In the genomic region with DNA sequence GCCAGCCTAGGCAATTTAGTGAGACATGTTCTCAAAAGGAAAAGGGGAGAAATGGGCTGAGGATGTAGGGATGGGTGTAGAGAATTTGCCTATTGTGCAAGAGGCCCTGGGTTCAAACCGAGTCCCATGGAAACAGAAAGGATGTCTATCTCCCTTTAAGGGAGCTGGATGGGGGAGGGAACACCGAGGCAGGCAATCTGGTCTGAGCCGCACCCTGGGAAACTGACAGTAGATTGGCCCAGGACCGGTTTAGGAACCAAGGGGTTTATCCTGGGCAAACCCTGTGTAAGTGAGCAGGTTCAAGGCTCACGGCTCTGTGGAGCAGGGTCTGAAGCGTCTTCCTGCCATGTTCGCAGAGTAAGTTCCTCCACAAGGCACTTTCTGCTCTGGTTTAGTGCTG, we compare ENCODE assay signal across 10 mouse cellular contexts. TPM values are rescaled to one million over a fixed set of nuclear protein-coding genes. Genes with fewer than 3 reads are reported as not detected.
DNase-seq lines count a peak whose midpoint lies in the region; ATAC-seq and TF ChIP-seq lines count a peak whose summit lies in the region.
"Had no signal": no experiment of that assay in that cellular context is flagged by ENCODE, and none has a peak within 500 bp of the region (broad histone marks: within the 10 kb centered on the region; RNA-seq: fewer than 3 reads in every experiment).

No protein-coding gene starts in this region.

- no peaks in the 10 kb centered on the region for H3K9me3 ChIP-seq in kidney, embryonic 15.5 days (replicated peaks)
- H3K9me3 ChIP-seq in stomach, embryonic 16.5 days (replicated peaks; ENCODE audit: control insufficient read depth, low read length), result no peaks in the 10 kb centered on the region
- H3K9me3 ChIP-seq: liver, embryonic 13.5 days; midbrain, embryonic 12.5 days had no signal

- H3K9ac ChIP-seq in heart, adult 2 months (ENCODE audit: low read depth, low read length), result peak overlapping the region; percentile 14; the same call in 1 of the 2 replicates
- H3K9ac ChIP-seq in kidney, embryonic 15.5 days, result no peak overlapping the region
- no peak overlapping the region for H3K9ac ChIP-seq in stomach, embryonic 16.5 days (ENCODE audit: low read length)
- H3K9ac ChIP-seq: liver, embryonic 13.5 days had no signal

- no peaks in the 10 kb centered on the region for H3K27me3 ChIP-seq in heart, adult 2 months (ENCODE audit: control insufficient read depth, insufficient read depth, low read length)
- H3K27me3 ChIP-seq in kidney, embryonic 15.5 days, result peaks cover 9% of the 10 kb centered on the region; the same call in 1 of the 2 replicates
- peaks cover 21% of the 10 kb centered on the region for H3K27me3 ChIP-seq in stomach, embryonic 16.5 days (ENCODE audit: control insufficient read depth, insufficient read depth, low read length)

- intact Hi-C loops in heart, adult 2 months (cut with DNase I), result loop anchor here (5.0 kb wide), 1 partner anchor 37 kb away; no protein-coding TSS in a partner anchor
- intact Hi-C loops in heart, postnatal 14 days (cut with DNase I), result no loop called here

- TF ChIP-seq EP300 in heart, adult 2 months (IDR thresholded peaks at IDR 0.05; ENCODE audit: insufficient read depth, low read depth, low read length), result no peak

- H3K4me2 ChIP-seq in kidney, embryonic 15.5 days, result peak overlapping the region; percentile 77
- H3K4me2 ChIP-seq in stomach, embryonic 16.5 days (ENCODE audit: low read depth, low read length), result peak overlapping the region; percentile 79

- TF ChIP-seq POLR2A in heart, adult 2 months (IDR thresholded peaks at IDR 0.05; ENCODE audit: insufficient read depth, low read depth, low read length), result no peak

- peak overlapping the region; percentile 95 for H3K27ac ChIP-seq in heart, adult 2 months
- 0 out of 2 replicates have a peak overlapping the region, but pooled peaks have one; percentile 61 for H3K27ac ChIP-seq in kidney, embryonic 15.5 days
- H3K27ac ChIP-seq in stomach, embryonic 16.5 days (ENCODE audit: low read length), result no peak overlapping the region
- H3K27ac ChIP-seq: liver, embryonic 13.5 days had no signal

- peaks cover 1% of the 10 kb centered on the region; the same call in 1 of the 2 replicates for H3K79me2 ChIP-seq in heart, adult 2 months (replicated peaks; ENCODE audit: control insufficient read depth, insufficient read depth, low read length)

- H3K4me3 ChIP-seq in heart, adult 2 months, result peak overlapping the region; percentile 83
- peak overlapping the region; percentile 55; the same call in 1 of the 2 replicates for H3K4me3 ChIP-seq in kidney, embryonic 15.5 days (replicated peaks)
- no peak overlapping the region for H3K4me3 ChIP-seq in stomach, embryonic 16.5 days (replicated peaks; ENCODE audit: low read length)

- WGBS in heart, adult 2 months, result 60% methylated on average over 7 of the region's 7 CpGs
- WGBS in kidney, embryonic 15.5 days, result 60% methylated on average over 7 of the region's 7 CpGs
- WGBS in stomach, embryonic 16.5 days, result 74% methylated on average over 7 of the region's 7 CpGs

- ATAC-seq in kidney, embryonic 15.5 days (replicated peaks; ENCODE audit: low FRiP score), result no peak
- no peak for ATAC-seq in stomach, embryonic 16.5 days (ENCODE audit: insufficient read depth, low FRiP score)

- peaks cover 2% of the 10 kb centered on the region; the same call in 1 of the 2 replicates for H3K4me1 ChIP-seq in heart, adult 2 months (ENCODE audit: control insufficient read depth, insufficient read depth, low read length)
- H3K4me1 ChIP-seq in kidney, embryonic 15.5 days, result peaks cover 30% of the 10 kb centered on the region
- H3K4me1 ChIP-seq in stomach, embryonic 16.5 days (ENCODE audit: control insufficient read depth, insufficient read depth, low read length), result no peaks in the 10 kb centered on the region; the same call in 1 of the 2 replicates

- H3K36me3 ChIP-seq in heart, adult 2 months (ENCODE audit: control insufficient read depth, insufficient read depth, low read length), result no peaks in the 10 kb centered on the region
- H3K36me3 ChIP-seq in kidney, embryonic 15.5 days, result peaks cover 14% of the 10 kb centered on the region
- H3K36me3 ChIP-seq in stomach, embryonic 16.5 days (ENCODE audit: control insufficient read depth, insufficient read depth, low read length), result no peaks in the 10 kb centered on the region
- H3K36me3 ChIP-seq: liver, embryonic 13.5 days; midbrain, embryonic 12.5 days had no signal

- peak; percentile 11 to 28 for DNase-seq in heart, adult 2 months
- no peak for DNase-seq in heart, postnatal 14 days
- DNase-seq in right cerebral cortex, postnatal 10 days (ENCODE audit: low spot score in 2 of 2), result peak; percentile 16 to 17
- no peak for DNase-seq in right cerebral cortex, postnatal 36 days (ENCODE audit: low spot score in 2 of 2)
- no peak for DNase-seq in layer of hippocampus, postnatal 14 days (ENCODE audit: low spot score in 2 of 2)
- DNase-seq in embryo, embryonic 9.5 days (ENCODE audit: extremely low spot score), result no peak
- DNase-seq: liver, embryonic 13.5 days had no signal

- TF ChIP-seq CTCF in heart, adult 2 months (IDR thresholded peaks at IDR 0.05), result no peak

RNA-seq across cellular contexts. Expression of gene BC034090, which starts 1.3 kb away (rescaled TPM):
- 10 to 100 TPM; 37.2 to 37.5 TPM for total RNA-seq in heart, adult 2 months (2021)
- 31.8 and 44.8 TPM in 2 replicates for polyA plus RNA-seq in heart, adult 2 months (2012; rRNA removed)
- total RNA-seq in heart, postnatal 14 days (2021), result 10 to 100 TPM; 35.9 to 41.2 TPM
- 7.0 and 7.2 TPM in 2 replicates for polyA plus RNA-seq in kidney, embryonic 15.5 days (2015; fragmentation: Nextera tagmentation; extraction: Ambion mirVana)
- 2.5 and 3.3 TPM in 2 replicates for polyA plus RNA-seq in stomach, embryonic 16.5 days (2015; fragmentation: Nextera tagmentation; extraction: Ambion mirVana)
- 1 to 10 TPM; 6.7 to 8.3 TPM for total RNA-seq in layer of hippocampus, postnatal 14 days (2021)

Comparison
In these comparisons a context has a peak if more than half of its experiments do, and no peak if none do; other contexts are left out.
1. DNase-seq: peak in heart, adult 2 months (2 of 2) and right cerebral cortex, postnatal 10 days (2 of 2); none in heart, postnatal 14 days (0 of 2), right cerebral cortex, postnatal 36 days (0 of 2), layer of hippocampus, postnatal 14 days (0 of 2) and embryo, embryonic 9.5 days (single experiment).